Mouse (Mus musculus): ENCODE measurements around the gene Atf3. TPM values are rescaled to one million over a fixed set of nuclear protein-coding genes. Genes with fewer than 3 reads are reported as not detected.
"Not testable (repeated sequence)": the region's sequence is repeated elsewhere in the genome, so short reads cannot be mapped to it uniquely, and the experiment has no call there.

The Atf3 gene
- polyA plus RNA-seq, 1 experiment from 2014 or later: 1.4 TPM

- H3K4me2 ChIP-seq: no peak within 1 kb of the TSS
- H3K27ac ChIP-seq: no peak within 1 kb of the TSS
- H3K4me1 ChIP-seq: peaks cover 8% of the 10 kb centered on the region; the same call in 1 of the 2 replicates
- ATAC-seq: no peak
- H3K36me3 ChIP-seq (ENCODE audit: poor library complexity, severe bottlenecking): no peaks in the 10 kb centered on the region
- no peak within 1 kb of the TSS for H3K9ac ChIP-seq
- H3K4me3 ChIP-seq: no peak within 1 kb of the TSS
- no peaks in the 10 kb centered on the region for H3K9me3 ChIP-seq (replicated peaks)
- H3K27me3 ChIP-seq: no peaks in the 10 kb centered on the region
- 79% methylated on average over 3 of the region's 3 CpGs for WGBS
Observed at GRCm38 (mm10) chr1:191164717-191165116, 53.1 kb downstream of the Atf3 start, which contains the start of gene Fam71a. Gene Fam71a (minus strand): TSS chr1:191164817.

GRCm38 (mm10) chr1:191154314-191154713 is 63.5 kb downstream of the Atf3 start:
- no peak for ATAC-seq
- Histone ChIP-seq H3K27ac (no peak overlapping the region), H3K36me3 (ENCODE audit: poor library complexity, severe bottlenecking) (no peaks in the 10 kb centered on the region), H3K4me2 (no peak overlapping the region), H3K4me1 (no peaks in the 10 kb centered on the region), H3K9me3 (replicated peaks) (peaks cover 6% of the 10 kb centered on the region), H3K4me3 (no peak overlapping the region), H3K9ac (no peak overlapping the region), H3K27me3 (no peaks in the 10 kb centered on the region)
- 68% methylated on average over 3 of the region's 3 CpGs for WGBS

GRCm38 (mm10) chr1:191153052-191153451 is 64.8 kb downstream of the Atf3 start:
- Histone ChIP-seq H3K27me3 (no peaks in the 10 kb centered on the region), H3K4me1 (no peaks in the 10 kb centered on the region), H3K9ac (no peak overlapping the region), H3K36me3 (ENCODE audit: poor library complexity, severe bottlenecking) (no peaks in the 10 kb centered on the region), H3K9me3 (replicated peaks) (peaks cover 6% of the 10 kb centered on the region), H3K4me3 (no peak overlapping the region), H3K27ac (no peak overlapping the region), H3K4me2 (no peak overlapping the region)
- 20% methylated on average over 4 of the region's 4 CpGs for WGBS
- no peak for ATAC-seq

GRCm38 (mm10) chr1:191150924-191151605 is 66.8 kb downstream of the Atf3 start:
- ATAC-seq: no peak
- Histone ChIP-seq H3K4me2 (no peak overlapping the region), H3K4me3 (no peak overlapping the region), H3K9ac (no peak overlapping the region), H3K9me3 (replicated peaks) (no peaks in the 10 kb centered on the region), H3K27ac (no peak overlapping the region), H3K4me1 (no peaks in the 10 kb centered on the region), H3K27me3 (no peaks in the 10 kb centered on the region), H3K36me3 (ENCODE audit: poor library complexity, severe bottlenecking) (no peaks in the 10 kb centered on the region)
- 81% methylated on average over 8 of the region's 8 CpGs for WGBS

- H3K9me3 ChIP-seq (replicated peaks); H3K4me1 ChIP-seq; H3K9ac ChIP-seq; H3K27me3 ChIP-seq; H3K27ac ChIP-seq; ATAC-seq; H3K4me3 ChIP-seq; H3K4me2 ChIP-seq; H3K36me3 ChIP-seq (ENCODE audit: poor library complexity, severe bottlenecking): not testable (repeated sequence)
- WGBS: 85% methylated on average over 5 of the region's 5 CpGs
Observed at GRCm38 (mm10) chr1:191149489-191149888, 68.3 kb downstream of the Atf3 start.

- no peak overlapping the region for H3K27ac ChIP-seq
- H3K4me1 ChIP-seq: peaks cover 7% of the 10 kb centered on the region; the same call in 1 of the 2 replicates
- no peak for ATAC-seq
- H3K9ac ChIP-seq: no peak overlapping the region
- H3K4me2 ChIP-seq: no peak overlapping the region
- H3K9me3 ChIP-seq (replicated peaks): no peaks in the 10 kb centered on the region
- H3K36me3 ChIP-seq (ENCODE audit: poor library complexity, severe bottlenecking): no peaks in the 10 kb centered on the region
- WGBS: 96% methylated on average over 8 of the region's 8 CpGs
- H3K4me3 ChIP-seq: no peak overlapping the region
- H3K27me3 ChIP-seq: no peaks in the 10 kb centered on the region
Observed at GRCm38 (mm10) chr1:191140983-191141382, 76.9 kb downstream of the Atf3 start.

- Histone ChIP-seq H3K4me1 (peaks cover 7% of the 10 kb centered on the region; the same call in 1 of the 2 replicates), H3K4me2 (no peak overlapping the region), H3K9me3 (replicated peaks) (no peaks in the 10 kb centered on the region), H3K27ac (no peak overlapping the region), H3K9ac (no peak overlapping the region), H3K4me3 (no peak overlapping the region), H3K27me3 (no peaks in the 10 kb centered on the region), H3K36me3 (ENCODE audit: poor library complexity, severe bottlenecking) (no peaks in the 10 kb centered on the region)
- WGBS: 68% methylated on average over 7 of the region's 7 CpGs
- ATAC-seq: no peak
Observed at GRCm38 (mm10) chr1:191138874-191139495, 78.9 kb downstream of the Atf3 start.

GRCm38 (mm10) chr1:191138436-191138835 is 79.4 kb downstream of the Atf3 start:
- Histone ChIP-seq H3K4me1 (peaks cover 7% of the 10 kb centered on the region; the same call in 1 of the 2 replicates), H3K36me3 (ENCODE audit: poor library complexity, severe bottlenecking) (no peaks in the 10 kb centered on the region), H3K4me2 (no peak overlapping the region), H3K9me3 (replicated peaks) (no peaks in the 10 kb centered on the region), H3K9ac (no peak overlapping the region), H3K4me3 (no peak overlapping the region), H3K27ac (no peak overlapping the region), H3K27me3 (no peaks in the 10 kb centered on the region)
- ATAC-seq: no peak
- WGBS: 88% methylated on average over 4 of the region's 4 CpGs

GRCm38 (mm10) chr1:191135406-191135805 is 82.4 kb downstream of the Atf3 start:
- H3K4me2 ChIP-seq: no peak overlapping the region
- H3K4me3 ChIP-seq: no peak overlapping the region
- no peak overlapping the region for H3K27ac ChIP-seq
- H3K4me1 ChIP-seq: peaks cover 7% of the 10 kb centered on the region; the same call in 1 of the 2 replicates
- H3K27me3 ChIP-seq: no peaks in the 10 kb centered on the region
- no peaks in the 10 kb centered on the region for H3K36me3 ChIP-seq (ENCODE audit: poor library complexity, severe bottlenecking)
- no peaks in the 10 kb centered on the region for H3K9me3 ChIP-seq (replicated peaks)
- ATAC-seq: no peak
- H3K9ac ChIP-seq: no peak overlapping the region
- 62% methylated on average over 4 of the region's 4 CpGs for WGBS

GRCm38 (mm10) chr1:191132934-191133333 is 84.9 kb downstream of the Atf3 start:
- no peaks in the 10 kb centered on the region for H3K36me3 ChIP-seq (ENCODE audit: poor library complexity, severe bottlenecking)
- peaks cover 15% of the 10 kb centered on the region for H3K9me3 ChIP-seq (replicated peaks)
- no peak overlapping the region for H3K9ac ChIP-seq
- H3K27me3 ChIP-seq: no peaks in the 10 kb centered on the region
- 77% methylated on average over 5 of the region's 5 CpGs for WGBS
- no peak for ATAC-seq
- H3K4me3 ChIP-seq: no peak overlapping the region
- H3K4me2 ChIP-seq: no peak overlapping the region
- H3K4me1 ChIP-seq: no peaks in the 10 kb centered on the region
- H3K27ac ChIP-seq: no peak overlapping the region

- Histone ChIP-seq H3K4me2 (no peak overlapping the region), H3K27ac (no peak overlapping the region), H3K4me3 (no peak overlapping the region), H3K27me3 (no peaks in the 10 kb centered on the region), H3K9me3 (replicated peaks) (peaks cover 15% of the 10 kb centered on the region), H3K9ac (no peak overlapping the region), H3K36me3 (ENCODE audit: poor library complexity, severe bottlenecking) (no peaks in the 10 kb centered on the region), H3K4me1 (no peaks in the 10 kb centered on the region)
- no peak for ATAC-seq
- WGBS: 74% methylated on average over 5 of the region's 5 CpGs
Observed at GRCm38 (mm10) chr1:191132240-191132639, 85.6 kb downstream of the Atf3 start.

GRCm38 (mm10) chr1:191131692-191132091 is 86.1 kb downstream of the Atf3 start:
- WGBS: 94% methylated on average over 2 of the region's 2 CpGs
- Histone ChIP-seq H3K36me3 (ENCODE audit: poor library complexity, severe bottlenecking) (no peaks in the 10 kb centered on the region), H3K9me3 (replicated peaks) (peaks cover 15% of the 10 kb centered on the region), H3K4me2 (no peak overlapping the region), H3K4me1 (no peaks in the 10 kb centered on the region), H3K4me3 (no peak overlapping the region), H3K9ac (no peak overlapping the region), H3K27ac (no peak overlapping the region), H3K27me3 (no peaks in the 10 kb centered on the region)
- no peak for ATAC-seq

Measured in forebrain, embryonic 13.5 days (tissue).